Mouse (Mus musculus) olfactory bulb, adult 2 months (tissue): Measurements from ENCODE around the gene Ddrgk1.

Source experiments
- CTCF ChIP-seq: fragments of 200-500 bp; IDR thresholded peaks from 2 replicates; pipeline ENCODE4 v1.5.1; 2012; ENCODE audit warnings: low read depth, mild to moderate bottlenecking, low read length, moderate library complexity; ENCODE audit not compliant: insufficient read depth
- POLR2A ChIP-seq: fragments of 200-500 bp; IDR thresholded peaks from 2 replicates; pipeline ENCODE4 v1.6.1; 2012; ENCODE audit warnings: mild to moderate bottlenecking, low read depth, low read length, moderate library complexity; ENCODE audit not compliant: insufficient read depth

- TF ChIP-seq POLR2A (no peak), CTCF (no peak)
Measured at GRCm38 (mm10) chr2:130629080-130629838, 35.2 kb downstream of the Ddrgk1 start.
